Mouse (Mus musculus): Measurements from ENCODE around the gene Gpr83. TPM values are rescaled to one million over a fixed set of nuclear protein-coding genes. Genes with fewer than 3 reads are reported as not detected.

The Gpr83 gene
- polyA plus RNA-seq, 2 experiments = not detected

DNA sequence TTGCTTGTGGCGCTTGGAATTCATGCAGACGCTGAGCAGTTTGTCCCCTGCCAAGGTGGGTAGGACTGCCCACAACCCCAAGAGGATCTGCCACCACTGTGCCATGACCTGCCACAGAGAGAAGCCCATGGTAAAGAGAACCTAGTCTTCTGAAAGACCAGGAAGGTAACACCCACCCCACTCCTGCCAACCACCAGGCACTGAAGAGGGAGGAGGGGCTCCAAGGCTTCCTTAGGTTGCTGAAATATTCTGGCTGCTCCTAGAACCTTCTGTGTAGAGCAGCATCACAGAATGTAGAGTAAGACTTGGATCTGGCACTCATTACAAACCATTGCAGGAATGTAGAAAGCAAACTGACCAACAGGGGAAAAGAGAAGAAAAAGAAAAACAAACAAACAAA lies 42.4 kb downstream of the Gpr83 start:
- Histone ChIP-seq H3K27me3 (ENCODE audit: control insufficient read depth, insufficient read depth, low read length) (no peaks in the 10 kb centered on the region), H3K9ac (replicated peaks) (no peak overlapping the region), H3K4me3 (ENCODE audit: insufficient read depth in 1 of 2, low read depth in 2 of 2, low read length in 2 of 2) (no peak overlapping the region), H3K4me2 (ENCODE audit: low read depth) (no peak overlapping the region), H3K27ac (no peak overlapping the region), H3K36me3 (replicated peaks; ENCODE audit: control insufficient read depth, insufficient read depth, low read depth) (no peaks in the 10 kb centered on the region), H3K9me3 (ENCODE audit: control insufficient read depth, low read length) (no peaks in the 10 kb centered on the region), H3K4me1 (replicated peaks; ENCODE audit: control insufficient read depth in 2 of 2, insufficient read depth in 2 of 2, low read length in 1 of 2) (no peaks in the 10 kb centered on the region; a peak in 1 of 4 replicates)
- TF ChIP-seq EP300 (IDR thresholded peaks at IDR 0.05; ENCODE audit: low read depth) (no peak), CTCF (IDR thresholded peaks at IDR 0.05; ENCODE audit: low read depth) (no peak)
- WGBS (ENCODE audit: insufficient replicate concordance) = 94% methylated on average over 2 of the region's 2 CpGs
- DNase-seq (ENCODE audit: low read depth in 3 of 3, low spot score in 3 of 3) = no peak
- no peak for ATAC-seq (ENCODE audit: insufficient read depth)

DNA sequence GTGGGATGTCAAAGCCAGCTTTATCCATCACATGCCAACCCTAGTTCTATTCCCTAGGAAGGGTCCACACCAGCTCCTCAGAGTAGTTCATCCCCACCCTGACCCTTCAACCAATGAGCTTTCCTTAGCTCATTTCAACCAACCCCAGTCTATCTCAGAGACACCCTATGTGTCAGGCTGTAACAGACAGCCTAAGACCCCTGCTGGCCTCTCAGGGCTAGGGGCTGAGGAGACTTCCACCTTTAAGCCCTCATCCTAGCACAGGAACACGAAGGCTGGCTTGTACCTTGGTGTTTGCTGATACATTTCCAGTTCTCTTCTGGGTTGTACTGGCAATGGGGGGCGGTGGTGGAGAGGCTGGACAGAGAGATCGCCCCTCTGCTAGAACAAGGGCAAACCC lies 43.0 kb downstream of the Gpr83 start:
- DNase-seq (ENCODE audit: low read depth in 3 of 3, low spot score in 3 of 3) (no peak), ATAC-seq (ENCODE audit: insufficient read depth) (no peak)
- H3K9me3 ChIP-seq (ENCODE audit: control insufficient read depth, low read length) = no peaks in the 10 kb centered on the region
- no peak overlapping the region for H3K27ac ChIP-seq
- H3K4me2 ChIP-seq (ENCODE audit: low read depth) = no peak overlapping the region
- no peak overlapping the region for H3K9ac ChIP-seq (replicated peaks)
- WGBS (ENCODE audit: insufficient replicate concordance) = 63% methylated on average over 3 of the region's 3 CpGs
- no peaks in the 10 kb centered on the region for H3K27me3 ChIP-seq (ENCODE audit: control insufficient read depth, insufficient read depth, low read length)
- H3K36me3 ChIP-seq (replicated peaks; ENCODE audit: control insufficient read depth, insufficient read depth, low read depth) = no peaks in the 10 kb centered on the region
- no peak overlapping the region for H3K4me3 ChIP-seq (ENCODE audit: insufficient read depth in 1 of 2, low read depth in 2 of 2, low read length in 2 of 2)
- H3K4me1 ChIP-seq (replicated peaks; ENCODE audit: control insufficient read depth in 2 of 2, insufficient read depth in 2 of 2, low read length in 1 of 2) = no peaks in the 10 kb centered on the region; a peak in 1 of 4 replicates
- TF ChIP-seq EP300 (IDR thresholded peaks at IDR 0.05; ENCODE audit: low read depth) (no peak), CTCF (IDR thresholded peaks at IDR 0.05; ENCODE audit: low read depth) (no peak)

DNA sequence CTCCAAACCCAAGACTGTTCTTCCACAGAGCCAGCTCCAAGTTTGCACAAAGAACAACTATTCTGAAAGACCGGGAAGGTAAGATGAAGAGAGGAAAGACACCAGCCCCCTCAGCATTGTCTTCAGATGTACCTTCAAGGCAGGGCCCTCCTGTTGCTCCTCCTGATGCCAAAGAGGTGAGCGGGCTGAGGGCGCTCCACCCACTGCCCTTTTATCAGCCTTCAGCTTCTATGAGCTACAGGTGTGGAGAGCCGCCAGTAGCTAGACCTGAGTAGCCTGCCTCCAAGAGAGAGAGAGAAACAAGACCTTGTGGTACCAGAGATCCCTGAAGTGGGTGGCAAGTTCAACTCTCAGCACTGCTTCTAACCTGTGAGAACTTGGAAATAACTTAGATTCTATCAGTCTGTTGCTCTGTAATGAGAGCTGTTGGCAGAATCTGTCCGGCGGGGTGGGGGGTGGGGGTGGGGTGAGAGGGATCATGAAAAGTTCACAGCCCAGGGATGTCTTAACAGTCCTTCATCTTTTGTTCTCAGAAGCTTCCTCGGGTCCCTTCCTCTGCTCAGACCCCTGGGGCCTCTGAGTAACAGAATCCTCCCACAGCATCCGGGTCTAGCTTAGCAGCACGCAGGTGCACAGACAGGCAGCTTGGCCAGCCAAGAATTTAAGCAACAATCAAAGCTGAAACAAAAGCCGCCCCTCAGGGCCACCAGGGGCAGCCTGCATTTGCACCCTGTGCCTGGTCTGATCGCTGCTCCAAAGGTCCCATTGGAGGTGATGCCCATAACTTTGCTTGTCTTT lies 43.8 kb downstream of the Gpr83 start, which contains the start of gene Izumo1r:
Izumo1r (minus strand) TSS at position 369 of the 798 bp plus-strand sequence.
- H3K4me3 ChIP-seq (ENCODE audit: insufficient read depth in 1 of 2, low read depth in 2 of 2, low read length in 2 of 2) = no peak within 1 kb of the TSS

DNA sequence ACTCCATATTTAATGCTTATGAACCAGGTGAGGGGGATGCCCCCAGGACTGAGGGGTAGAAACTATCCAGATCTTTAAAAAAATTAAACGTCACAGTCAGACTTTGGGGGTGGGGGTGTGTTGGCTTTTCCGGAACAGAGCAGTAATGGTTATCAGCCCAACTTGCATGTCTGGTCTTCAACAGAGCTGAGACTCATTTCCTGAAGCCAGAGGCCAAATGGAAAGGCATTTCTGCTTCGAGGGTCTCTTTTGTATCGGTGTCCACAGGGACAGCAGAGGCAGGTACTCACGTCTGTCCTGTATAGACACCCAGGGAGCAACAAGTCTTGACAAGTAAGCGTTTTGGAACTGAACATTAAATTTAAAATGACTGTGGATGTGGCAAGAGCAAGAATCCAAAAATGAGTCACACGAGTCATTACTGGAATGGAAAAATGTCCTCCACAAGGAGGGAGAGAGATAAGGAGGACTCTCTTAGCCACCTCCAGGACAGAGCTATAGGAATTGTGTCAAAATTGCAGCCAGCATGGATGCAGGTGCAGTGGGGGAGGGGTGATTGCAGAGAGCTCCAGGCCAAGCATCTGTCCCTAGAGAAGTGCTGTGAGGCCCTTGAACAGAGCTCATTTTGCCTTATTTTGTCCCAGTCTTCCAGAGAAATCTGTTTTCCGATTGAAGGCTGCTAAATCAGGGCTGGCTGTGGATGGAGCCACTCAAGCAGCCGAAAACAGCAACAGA lies 44.9 kb downstream of the Gpr83 start:
- ATAC-seq (ENCODE audit: insufficient read depth) (no peak), DNase-seq (ENCODE audit: low read depth in 3 of 3, low spot score in 3 of 3) (no peak)
- Histone ChIP-seq H3K9ac (replicated peaks) (no peak overlapping the region), H3K4me3 (ENCODE audit: insufficient read depth in 1 of 2, low read depth in 2 of 2, low read length in 2 of 2) (no peak overlapping the region), H3K4me1 (replicated peaks; ENCODE audit: control insufficient read depth in 2 of 2, insufficient read depth in 2 of 2, low read length in 1 of 2) (no peaks in the 10 kb centered on the region; a peak in 1 of 4 replicates), H3K4me2 (ENCODE audit: low read depth) (no peak overlapping the region), H3K27me3 (ENCODE audit: control insufficient read depth, insufficient read depth, low read length) (no peaks in the 10 kb centered on the region), H3K9me3 (ENCODE audit: control insufficient read depth, low read length) (no peaks in the 10 kb centered on the region), H3K27ac (no peak overlapping the region), H3K36me3 (replicated peaks; ENCODE audit: control insufficient read depth, insufficient read depth, low read depth) (no peaks in the 10 kb centered on the region)
- no peak for TF ChIP-seq EP300 (IDR thresholded peaks at IDR 0.05; ENCODE audit: low read depth)
- no peak for TF ChIP-seq CTCF (IDR thresholded peaks at IDR 0.05; ENCODE audit: low read depth)
- WGBS (ENCODE audit: insufficient replicate concordance) = 28% methylated on average over 9 of the region's 9 CpGs

More for the DNA sequence above, 43.8 kb downstream of the Gpr83 start, which contains the start of gene Izumo1r:
- Histone ChIP-seq H3K4me2 (ENCODE audit: low read depth) (no peak within 1 kb of the TSS), H3K9me3 (ENCODE audit: control insufficient read depth, low read length) (no peaks in the 10 kb centered on the region), H3K9ac (replicated peaks) (no peak within 1 kb of the TSS), H3K36me3 (replicated peaks; ENCODE audit: control insufficient read depth, insufficient read depth, low read depth) (no peaks in the 10 kb centered on the region), H3K27me3 (ENCODE audit: control insufficient read depth, insufficient read depth, low read length) (no peaks in the 10 kb centered on the region), H3K4me1 (replicated peaks; ENCODE audit: control insufficient read depth in 2 of 2, insufficient read depth in 2 of 2, low read length in 1 of 2) (no peaks in the 10 kb centered on the region; a peak in 1 of 4 replicates), H3K27ac (no peak within 1 kb of the TSS)
- 34% methylated on average over 11 of the region's 11 CpGs for WGBS (ENCODE audit: insufficient replicate concordance)
- ATAC-seq (ENCODE audit: insufficient read depth) (no peak), DNase-seq (ENCODE audit: low read depth in 3 of 3, low spot score in 3 of 3) (no peak)
- no peak for TF ChIP-seq EP300 (IDR thresholded peaks at IDR 0.05; ENCODE audit: low read depth)
- no peak for TF ChIP-seq CTCF (IDR thresholded peaks at IDR 0.05; ENCODE audit: low read depth)

DNA sequence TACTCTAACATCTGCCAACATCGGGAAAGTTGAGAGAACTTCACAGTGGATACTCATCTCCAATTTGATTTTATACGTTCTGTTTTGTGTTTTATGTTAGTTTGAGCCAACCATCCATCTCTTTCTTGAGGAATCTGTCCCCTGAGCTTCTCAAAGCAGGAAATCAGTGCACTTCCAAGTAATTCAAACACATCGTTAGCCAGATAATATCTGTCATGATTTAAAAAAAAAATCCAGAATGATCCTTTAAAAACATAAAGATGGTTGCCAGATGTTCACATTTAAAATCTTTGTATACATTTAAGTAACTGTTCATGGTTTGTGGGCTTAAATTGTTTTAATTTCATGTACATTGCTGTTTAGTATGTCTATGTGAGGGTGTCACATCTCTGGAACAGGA lies 45.9 kb downstream of the Gpr83 start:
- no peak for ATAC-seq (ENCODE audit: insufficient read depth)
- Histone ChIP-seq H3K4me3 (ENCODE audit: insufficient read depth in 1 of 2, low read depth in 2 of 2, low read length in 2 of 2) (no peak overlapping the region), H3K4me1 (replicated peaks; ENCODE audit: control insufficient read depth in 2 of 2, insufficient read depth in 2 of 2, low read length in 1 of 2) (no peaks in the 10 kb centered on the region; a peak in 1 of 4 replicates), H3K27ac (no peak overlapping the region), H3K9ac (replicated peaks) (no peak overlapping the region), H3K36me3 (replicated peaks; ENCODE audit: control insufficient read depth, insufficient read depth, low read depth) (no peaks in the 10 kb centered on the region), H3K9me3 (ENCODE audit: control insufficient read depth, low read length) (no peaks in the 10 kb centered on the region), H3K4me2 (ENCODE audit: low read depth) (no peak overlapping the region), H3K27me3 (ENCODE audit: control insufficient read depth, insufficient read depth, low read length) (no peaks in the 10 kb centered on the region)
- DNase-seq (ENCODE audit: low read depth in 3 of 3, low spot score in 3 of 3) = no peak
- WGBS (ENCODE audit: insufficient replicate concordance) = 60% methylated on average over 3 of the region's 3 CpGs
- no peak for TF ChIP-seq CTCF (IDR thresholded peaks at IDR 0.05; ENCODE audit: low read depth)
- TF ChIP-seq EP300 (IDR thresholded peaks at IDR 0.05; ENCODE audit: low read depth) = no peak
